29 mouse cellular contexts compared by ENCODE assay signal in the genomic region with DNA sequence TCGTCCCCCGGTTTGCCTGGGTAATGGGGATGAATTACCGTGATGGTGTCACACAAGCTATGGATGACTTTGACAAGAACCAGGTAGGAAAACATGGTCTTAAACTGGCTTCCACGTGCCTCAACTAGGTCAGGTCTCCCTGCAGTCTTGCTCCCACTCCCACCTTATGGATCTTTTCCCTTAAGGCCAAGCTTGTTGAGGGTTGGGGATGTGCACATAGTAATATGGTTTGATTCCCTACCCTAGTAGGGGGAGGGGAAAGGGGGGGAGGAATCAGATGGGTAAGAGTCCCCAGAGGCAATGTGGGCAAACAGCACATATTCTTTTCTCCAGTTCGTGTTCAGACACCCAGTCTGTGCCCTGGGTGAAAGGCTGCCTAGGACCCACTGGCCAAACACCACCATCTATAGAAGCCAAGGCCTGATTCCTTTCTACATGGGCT. TPM values are rescaled to one million over a fixed set of nuclear protein-coding genes. Genes with fewer than 3 reads are reported as not detected.
A peak's percentile ranks its signal among the peaks of the same experiment; 100 is the strongest.
DNase-seq lines count a peak whose midpoint lies in the region; ATAC-seq and TF ChIP-seq lines count a peak whose summit lies in the region.
"Had no signal": no experiment of that assay in that cellular context is flagged by ENCODE, and none has a peak within 500 bp of the region (broad histone marks: within the 10 kb centered on the region; RNA-seq: fewer than 3 reads in every experiment).

No protein-coding gene starts in this region.

- no peak for TF ChIP-seq RAD21 in CH12.LX (IDR thresholded peaks at IDR 0.05; ENCODE audit: low read depth, low read length)

- no peak for ATAC-seq in liver, embryonic 13.5 days (ENCODE audit: low read depth)
- ATAC-seq in liver, embryonic 11.5 days (replicated peaks; ENCODE audit: low FRiP score), result no peak
- no peak for ATAC-seq in erythroid progenitor cell, adult 5-6 weeks (replicated peaks; ENCODE audit: low FRiP score, poor library complexity, severe bottlenecking)
- ATAC-seq: hindbrain, embryonic 16.5 days; intestine, embryonic 16.5 days had no signal

- DNase-seq in liver, embryonic 13.5 days, result no peak
- DNase-seq in liver, embryonic 11.5 days (ENCODE audit: low spot score), result no peak
- DNase-seq in 416B (ENCODE audit: low read depth) (peak; percentile 36), CH12.LX (ENCODE audit: extremely low read depth) (no peak)
- no peak for DNase-seq in spleen, postnatal 10 days (ENCODE audit: low spot score in 2 of 2)
- DNase-seq: adrenal gland, postnatal 14 days; cerebellum, adult 11 months; cerebellum, postnatal 10 days; layer of hippocampus, postnatal 36 days; midbrain, embryonic 14.5 days; right cerebral cortex, postnatal 14 days had no signal

- TF ChIP-seq CTCF in CH12.LX (conservative IDR thresholded peaks at IDR 0.05 in 1 of 2, IDR thresholded peaks at IDR 0.05 in 1 of 2; ENCODE audit: low read depth in 2 of 2, low read length in 2 of 2), result no peak
- no peak for TF ChIP-seq CTCF in bone marrow, adult 2 months (IDR thresholded peaks at IDR 0.05; ENCODE audit: control insufficient read depth, insufficient read depth, low read length)

- WGBS in liver, embryonic 13.5 days (ENCODE audit: insufficient replicate concordance), result 58% methylated on average over 5 of the region's 5 CpGs
- 62% methylated on average over 5 of the region's 5 CpGs for WGBS in liver, embryonic 11.5 days
- 79% methylated on average over 5 of the region's 5 CpGs for WGBS in bone marrow, adult 2 months

- peak overlapping the region; percentile 30; the same call in 1 of the 2 replicates for H3K27ac ChIP-seq in liver, embryonic 13.5 days
- no peak overlapping the region for H3K27ac ChIP-seq in liver, embryonic 11.5 days (ENCODE audit: low read depth, low read length)
- H3K27ac ChIP-seq in CH12.LX (ENCODE audit: insufficient read depth, low read depth), result no peak overlapping the region
- H3K27ac ChIP-seq in bone marrow, adult 2 months (ENCODE audit: control insufficient read depth, insufficient read depth, low read depth, low read length, poor library complexity), result no peak overlapping the region
- H3K27ac ChIP-seq: embryonic facial prominence, embryonic 13.5 days; kidney, embryonic 15.5 days; limb, embryonic 13.5 days; neural tube, embryonic 15.5 days; stomach, embryonic 15.5 days had no signal

- H3K9me3 ChIP-seq in liver, embryonic 13.5 days (replicated peaks), result no peaks in the 10 kb centered on the region
- H3K9me3 ChIP-seq in liver, embryonic 11.5 days (ENCODE audit: control insufficient read depth, low read length), result no peaks in the 10 kb centered on the region
- no peaks in the 10 kb centered on the region for H3K9me3 ChIP-seq in CH12.LX (replicated peaks; ENCODE audit: low read length)
- H3K9me3 ChIP-seq: embryonic facial prominence, embryonic 13.5 days; kidney, embryonic 15.5 days; limb, embryonic 13.5 days; neural tube, embryonic 15.5 days; stomach, embryonic 15.5 days had no signal

- H3K9ac ChIP-seq in liver, embryonic 13.5 days, result no peak overlapping the region
- H3K9ac ChIP-seq in liver, embryonic 11.5 days (ENCODE audit: low read depth, low read length), result no peak overlapping the region
- H3K9ac ChIP-seq in CH12.LX (ENCODE audit: insufficient read depth, low read depth), result no peak overlapping the region
- H3K9ac ChIP-seq: embryonic facial prominence, embryonic 13.5 days; kidney, embryonic 15.5 days; limb, embryonic 13.5 days; neural tube, embryonic 15.5 days; stomach, embryonic 15.5 days had no signal

- no peak for TF ChIP-seq EP300 in CH12.LX (IDR thresholded peaks at IDR 0.05; ENCODE audit: low read length)

- peak overlapping the region; percentile 92; the same call in 1 of the 2 replicates for H3K4me3 ChIP-seq in liver, embryonic 13.5 days (replicated peaks)
- no peak overlapping the region; the same call in 1 of the 2 replicates for H3K4me3 ChIP-seq in liver, embryonic 11.5 days (ENCODE audit: low read depth, low read length)
- no peak overlapping the region for H3K4me3 ChIP-seq in CH12.LX (replicated peaks in 1 of 3; ENCODE audit: low read depth in 2 of 3, low read length in 2 of 3, poor library complexity in 1 of 3)
- H3K4me3 ChIP-seq in bone marrow, adult 2 months (replicated peaks; ENCODE audit: control insufficient read depth, low read depth, low read length), result peak overlapping the region; percentile 27
- H3K4me3 ChIP-seq: embryonic facial prominence, embryonic 13.5 days; kidney, embryonic 15.5 days; limb, embryonic 13.5 days; neural tube, embryonic 15.5 days; stomach, embryonic 15.5 days had no signal

- dilution Hi-C loops in CH12.LX (cut with MboI; ENCODE audit: extremely low pct_ligation_motif_present, extremely low pct_unique_long_range_greater_than_20kb, low sequenced_read_pairs), result no loop called here

- TF ChIP-seq POLR2A in CH12.LX (IDR thresholded peaks at IDR 0.05; ENCODE audit: low read depth, low read length), result peak; percentile 47; the same call in 1 of the 2 replicates
- no peak for TF ChIP-seq POLR2A in bone marrow, adult 2 months (IDR thresholded peaks at IDR 0.05; ENCODE audit: borderline replicate concordance, control insufficient read depth, low read depth, low read length)

- peaks cover 30% of the 10 kb centered on the region for H3K4me1 ChIP-seq in liver, embryonic 13.5 days (replicated peaks)
- H3K4me1 ChIP-seq in liver, embryonic 11.5 days (replicated peaks; ENCODE audit: control insufficient read depth, insufficient read depth, low read length), result peaks cover 6% of the 10 kb centered on the region
- peaks cover 9 to 18% of the 10 kb centered on the region in 2 experiments; a peak in 3 of 4 replicates for H3K4me1 ChIP-seq in CH12.LX (ENCODE audit: control insufficient read depth in 1 of 2, insufficient read depth in 2 of 2)
- H3K4me1 ChIP-seq in bone marrow, adult 2 months (ENCODE audit: control insufficient read depth, insufficient read depth, low read length), result no peaks in the 10 kb centered on the region; the same call in 1 of the 2 replicates

- in situ Hi-C loops in CH12.LX (cut with MboI; ENCODE audit: low pct_ligation_motif_present, low pct_unique_long_range_greater_than_20kb, low sequenced_read_pairs), result no loop called here

- H3K27me3 ChIP-seq in liver, embryonic 13.5 days, result no peaks in the 10 kb centered on the region
- no peaks in the 10 kb centered on the region for H3K27me3 ChIP-seq in liver, embryonic 11.5 days (replicated peaks; ENCODE audit: control insufficient read depth, insufficient read depth, low read length)
- H3K27me3 ChIP-seq in CH12.LX (replicated peaks), result no peaks in the 10 kb centered on the region
- H3K27me3 ChIP-seq: embryonic facial prominence, embryonic 13.5 days; kidney, embryonic 15.5 days; neural tube, embryonic 15.5 days; stomach, embryonic 15.5 days had no signal

- H3K4me2 ChIP-seq in liver, embryonic 13.5 days, result no peak overlapping the region
- no peak overlapping the region for H3K4me2 ChIP-seq in liver, embryonic 11.5 days
- no peak overlapping the region for H3K4me2 ChIP-seq in CH12.LX (ENCODE audit: insufficient read depth, low read depth, poor library complexity, severe bottlenecking)
- H3K4me2 ChIP-seq: embryonic facial prominence, embryonic 13.5 days; limb, embryonic 13.5 days; neural tube, embryonic 15.5 days; stomach, embryonic 15.5 days had no signal

- H3K36me3 ChIP-seq in liver, embryonic 13.5 days, result peaks cover 27% of the 10 kb centered on the region
- H3K36me3 ChIP-seq in liver, embryonic 11.5 days (ENCODE audit: control insufficient read depth, insufficient read depth, low read length), result peaks cover 9% of the 10 kb centered on the region
- peaks cover 22 to 26% of the 10 kb centered on the region in 2 experiments for H3K36me3 ChIP-seq in CH12.LX (replicated peaks in 1 of 2; ENCODE audit: control insufficient read depth in 1 of 2, insufficient read depth in 1 of 2, low read length in 1 of 2)
- H3K36me3 ChIP-seq: stomach, embryonic 15.5 days had no signal

- H3K79me2 ChIP-seq in CH12.LX (replicated peaks; ENCODE audit: control insufficient read depth, extremely low read depth, insufficient read depth, poor library complexity, severe bottlenecking), result peaks cover 9% of the 10 kb centered on the region

RNA-seq across cellular contexts. Expression of a gene that starts 2.8 kb away (rescaled TPM):
- polyA plus RNA-seq in liver, embryonic 13.5 days (2015; fragmentation: Nextera tagmentation; extraction: Ambion mirVana), result not detected in 2 replicates
- 0.45 TPM in 2 replicates for polyA plus RNA-seq in liver, embryonic 11.5 days (2014; fragmentation: Nextera tagmentation; extraction: Ambion mirVana)
- total RNA-seq in CH12.LX (2012; rRNA removed), result 0.38 and 0.42 TPM in 2 replicates
- not detected in 2 replicates for total RNA-seq in CH12.LX (2014; rRNA removed)
- polyA plus RNA-seq in CH12.LX (2012; ENCODE audit: insufficient read length, low read depth), result 23.4 and 35.0 TPM in 2 replicates
- polyA plus RNA-seq in bone marrow, adult 2 months (2011; ENCODE audit: insufficient read depth, insufficient read length, low replicate concordance, missing spikeins), result not detected in 2 replicates
- not detected in 2 replicates for total RNA-seq in erythroid progenitor cell, adult 5-6 weeks (2015; ENCODE audit: low replicate concordance)
- total RNA-seq in erythroid progenitor cell, adult 5-6 weeks (2017; ENCODE audit: low replicate concordance), result not detected in 2 replicates
- total RNA-seq: adrenal gland, postnatal 14 days; gastrocnemius, adult 8-10 months; hematopoietic stem cell, adult 5-6 weeks; layer of hippocampus, postnatal 36 days; left cerebral cortex, postnatal 14 days had no signal
- polyA plus RNA-seq: embryonic facial prominence, embryonic 13.5 days; heart, embryonic 16.5 days; limb, embryonic 13.5 days; midbrain, embryonic 14.5 days; neural tube, embryonic 15.5 days had no signal

RNA-seq across cellular contexts. Expression of a gene that starts 3.1 kb away (rescaled TPM):
- 835 and 850 TPM in 2 replicates for polyA plus RNA-seq in liver, embryonic 13.5 days (2015; fragmentation: Nextera tagmentation; extraction: Ambion mirVana)
- 823 and 870 TPM in 2 replicates for polyA plus RNA-seq in liver, embryonic 11.5 days (2014; fragmentation: Nextera tagmentation; extraction: Ambion mirVana)
- total RNA-seq in CH12.LX (2012; rRNA removed) (356 and 564 TPM in 2 replicates), CH12.LX (2014; rRNA removed) (592 and 605 TPM in 2 replicates)
- 490 and 520 TPM in 2 replicates for polyA plus RNA-seq in CH12.LX (2012; ENCODE audit: insufficient read length, low read depth)
- 319 and 327 TPM in 2 replicates for polyA plus RNA-seq in bone marrow, adult 2 months (2011; ENCODE audit: insufficient read depth, insufficient read length, low replicate concordance, missing spikeins)
- total RNA-seq in erythroid progenitor cell, adult 5-6 weeks (2015; ENCODE audit: low replicate concordance), result 940 and 950 TPM in 2 replicates
- 826 and 920 TPM in 2 replicates for total RNA-seq in erythroid progenitor cell, adult 5-6 weeks (2017; ENCODE audit: low replicate concordance)

RNA-seq across cellular contexts. Expression of a gene that starts 6.9 kb away (rescaled TPM):
- polyA plus RNA-seq in liver, embryonic 13.5 days (2015; fragmentation: Nextera tagmentation; extraction: Ambion mirVana), result not detected in 2 replicates
- 0.29 TPM in 1 of 2 replicates, not detected in the other for polyA plus RNA-seq in liver, embryonic 11.5 days (2014; fragmentation: Nextera tagmentation; extraction: Ambion mirVana)
- total RNA-seq in CH12.LX (2012; rRNA removed) (not detected in 2 replicates), CH12.LX (2014; rRNA removed) (not detected in 2 replicates)
- not detected in 2 replicates for polyA plus RNA-seq in CH12.LX (2012; ENCODE audit: insufficient read length, low read depth)
- polyA plus RNA-seq in bone marrow, adult 2 months (2011; ENCODE audit: insufficient read depth, insufficient read length, low replicate concordance, missing spikeins), result not detected in 2 replicates
- total RNA-seq in erythroid progenitor cell, adult 5-6 weeks (2015; ENCODE audit: low replicate concordance), result not detected in 2 replicates
- not detected in 2 replicates for total RNA-seq in erythroid progenitor cell, adult 5-6 weeks (2017; ENCODE audit: low replicate concordance)
- total RNA-seq: adrenal gland, postnatal 14 days; gastrocnemius, adult 8-10 months; hematopoietic stem cell, adult 5-6 weeks; layer of hippocampus, postnatal 36 days had no signal
- polyA plus RNA-seq: forebrain, embryonic 11.5 days; heart, embryonic 16.5 days; hindbrain, embryonic 16.5 days; intestine, embryonic 16.5 days; neural tube, embryonic 15.5 days; spleen, adult 2 months; stomach, embryonic 15.5 days; thymus, postnatal 0 days had no signal

RNA-seq across cellular contexts. Expression of a gene that starts 10.1 kb away (rescaled TPM):
- 42.8 and 43.3 TPM in 2 replicates for polyA plus RNA-seq in liver, embryonic 13.5 days (2015; fragmentation: Nextera tagmentation; extraction: Ambion mirVana)
- 85.3 and 86.3 TPM in 2 replicates for polyA plus RNA-seq in liver, embryonic 11.5 days (2014; fragmentation: Nextera tagmentation; extraction: Ambion mirVana)
- total RNA-seq in CH12.LX (2012; rRNA removed) (57.0 and 58.7 TPM in 2 replicates), CH12.LX (2014; rRNA removed) (42.0 and 53.6 TPM in 2 replicates)
- 52.5 and 58.0 TPM in 2 replicates for polyA plus RNA-seq in CH12.LX (2012; ENCODE audit: insufficient read length, low read depth)
- 26.7 and 38.0 TPM in 2 replicates for polyA plus RNA-seq in bone marrow, adult 2 months (2011; ENCODE audit: insufficient read depth, insufficient read length, low replicate concordance, missing spikeins)
- 13.0 and 34.4 TPM in 2 replicates for total RNA-seq in erythroid progenitor cell, adult 5-6 weeks (2015; ENCODE audit: low replicate concordance)
- total RNA-seq in erythroid progenitor cell, adult 5-6 weeks (2017; ENCODE audit: low replicate concordance), result 15.2 and 29.9 TPM in 2 replicates

RNA-seq across cellular contexts. Expression of a gene that starts 12.8 kb away (rescaled TPM):
- not detected in 2 replicates for polyA plus RNA-seq in liver, embryonic 13.5 days (2015; fragmentation: Nextera tagmentation; extraction: Ambion mirVana)
- polyA plus RNA-seq in liver, embryonic 11.5 days (2014; fragmentation: Nextera tagmentation; extraction: Ambion mirVana), result 0.07 TPM in 1 of 2 replicates, not detected in the other
- total RNA-seq in CH12.LX (2012; rRNA removed) (not detected in 2 replicates), CH12.LX (2014; rRNA removed) (not detected in 2 replicates)
- polyA plus RNA-seq in CH12.LX (2012; ENCODE audit: insufficient read length, low read depth), result not detected in 2 replicates
- not detected in 2 replicates for polyA plus RNA-seq in bone marrow, adult 2 months (2011; ENCODE audit: insufficient read depth, insufficient read length, low replicate concordance, missing spikeins)
- total RNA-seq in erythroid progenitor cell, adult 5-6 weeks (2015; ENCODE audit: low replicate concordance), result not detected in 2 replicates
- total RNA-seq in erythroid progenitor cell, adult 5-6 weeks (2017; ENCODE audit: low replicate concordance), result not detected in 2 replicates
- total RNA-seq: adrenal gland, postnatal 14 days; gastrocnemius, adult 8-10 months; hematopoietic stem cell, adult 5-6 weeks; layer of hippocampus, adult 18-20 months; layer of hippocampus, postnatal 36 days; left cerebral cortex, postnatal 14 days had no signal
- polyA plus RNA-seq: embryonic facial prominence, embryonic 13.5 days; forebrain, embryonic 11.5 days; heart, embryonic 16.5 days; hindbrain, embryonic 16.5 days; limb, embryonic 13.5 days; lung, embryonic 16.5 days; midbrain, embryonic 14.5 days; neural tube, embryonic 15.5 days; thymus, postnatal 0 days had no signal

Comparison
In these comparisons a context has a peak if more than half of its experiments do, and no peak if none do; other contexts are left out.
1. H3K4me3 ChIP-seq: peak in liver, embryonic 13.5 days (single experiment) and bone marrow, adult 2 months (single experiment); none in liver, embryonic 11.5 days (single experiment) and CH12.LX (0 of 3).
2. RNA of a gene that starts 2.8 kb away (polyA plus RNA-seq): 23.4 to 35.0 TPM in CH12.LX; 0.45 TPM in liver, embryonic 11.5 days, not detected in liver, embryonic 13.5 days and not detected in bone marrow, adult 2 months; every median in the first group is over 10 times any median in the second.